In the genomic region with DNA sequence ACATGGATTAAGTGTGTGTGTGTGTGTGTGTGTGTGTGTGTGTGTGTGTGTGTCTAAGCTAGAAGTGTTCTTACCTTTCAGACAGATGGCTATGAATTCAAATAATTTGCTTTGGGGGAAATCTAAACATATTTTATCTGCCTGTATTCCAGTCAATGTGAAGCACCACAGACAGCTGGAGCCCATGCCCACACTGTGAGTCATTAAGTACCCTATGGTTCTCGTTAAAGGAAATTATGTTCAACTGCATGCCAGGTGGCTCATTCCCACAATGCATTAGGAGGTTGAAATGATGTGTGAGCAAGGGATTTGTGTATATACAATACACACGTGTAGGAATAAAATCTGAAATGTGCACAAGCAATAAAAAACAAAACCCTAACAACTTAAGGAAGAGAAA, we compare ENCODE assay signal across 19 mouse cellular contexts.
DNase-seq lines count a peak whose midpoint lies in the region; ATAC-seq and TF ChIP-seq lines count a peak whose summit lies in the region.
"Had no signal": no experiment of that assay in that cellular context is flagged by ENCODE, and none has a peak within 500 bp of the region (broad histone marks: within the 10 kb centered on the region; RNA-seq: fewer than 3 reads in every experiment).

No protein-coding gene starts in this region.

- TF ChIP-seq CTCF in cerebellum, adult 2 months (IDR thresholded peaks at IDR 0.05; ENCODE audit: borderline replicate concordance, insufficient read depth, low read depth, low read length), result no peak

- H3K36me3 ChIP-seq in neural tube, embryonic 15.5 days, result no peaks in the 10 kb centered on the region
- H3K36me3 ChIP-seq: embryonic facial prominence, embryonic 15.5 days; heart, embryonic 13.5 days; hindbrain, embryonic 15.5 days; limb, embryonic 15.5 days had no signal

- no peaks in the 10 kb centered on the region for H3K27me3 ChIP-seq in neural tube, embryonic 15.5 days (replicated peaks)
- H3K27me3 ChIP-seq in cerebellum, adult 2 months (ENCODE audit: control insufficient read depth, insufficient read depth, low read length), result no peaks in the 10 kb centered on the region
- H3K27me3 ChIP-seq: embryonic facial prominence, embryonic 15.5 days; hindbrain, embryonic 15.5 days; limb, embryonic 15.5 days had no signal

- ATAC-seq in neural tube, embryonic 15.5 days (ENCODE audit: low FRiP score), result peak; percentile 73; the same call in 1 of the 2 replicates

- TF ChIP-seq POLR2A in cerebellum, adult 2 months (IDR thresholded peaks at IDR 0.05; ENCODE audit: borderline replicate concordance, insufficient read depth, low read length), result no peak

- H3K9me3 ChIP-seq in neural tube, embryonic 15.5 days (replicated peaks), result peaks cover 4% of the 10 kb centered on the region; the same call in 1 of the 2 replicates
- H3K9me3 ChIP-seq: embryonic facial prominence, embryonic 15.5 days; hindbrain, embryonic 15.5 days; limb, embryonic 15.5 days had no signal

- peak; percentile 15 for DNase-seq in embryo, embryonic 10.5 days (ENCODE audit: low spot score)
- no peak for DNase-seq in embryo, embryonic 10 days (ENCODE audit: low spot score)
- DNase-seq in left cerebral cortex, postnatal 14 days (ENCODE audit: low spot score in 2 of 2), result peak; percentile 5 to 12
- DNase-seq in left cerebral cortex, adult 18-20 months (ENCODE audit: low spot score in 2 of 2), result no peak
- peak; percentile 32 to 58 for DNase-seq in layer of hippocampus, adult 8-10 months (ENCODE audit: low spot score in 2 of 2)
- DNase-seq in lung, postnatal 14 days, result no peak
- DNase-seq in cerebellum, adult 2 months, result no peak
- DNase-seq: cerebellum, adult 8-10 months; gastrocnemius, postnatal 36 days; lung, embryonic 14.5 days; retina, postnatal 1 day; thymus, adult 2 months had no signal

- H3K9ac ChIP-seq in neural tube, embryonic 15.5 days (replicated peaks), result no peak overlapping the region
- H3K9ac ChIP-seq: embryonic facial prominence, embryonic 15.5 days; heart, embryonic 13.5 days; hindbrain, embryonic 15.5 days; limb, embryonic 15.5 days; lung, embryonic 14.5 days had no signal

- WGBS in neural tube, embryonic 15.5 days, result 33% methylated on average over 2 of the region's 2 CpGs
- 24% methylated on average over 2 of the region's 2 CpGs for WGBS in cerebellum, adult 2 months

- no peak overlapping the region; the same call in 1 of the 2 replicates for H3K27ac ChIP-seq in neural tube, embryonic 15.5 days (replicated peaks)
- no peak overlapping the region for H3K27ac ChIP-seq in cerebellum, adult 2 months (ENCODE audit: insufficient read depth, low read length)
- H3K27ac ChIP-seq: embryonic facial prominence, embryonic 15.5 days; heart, embryonic 13.5 days; hindbrain, embryonic 15.5 days; kidney, postnatal 0 days; limb, embryonic 15.5 days had no signal

- H3K4me3 ChIP-seq in neural tube, embryonic 15.5 days (replicated peaks), result no peak overlapping the region
- H3K4me3 ChIP-seq in cerebellum, adult 2 months (replicated peaks; ENCODE audit: insufficient read depth, low read depth, low read length), result no peak overlapping the region
- H3K4me3 ChIP-seq: embryonic facial prominence, embryonic 15.5 days; heart, embryonic 13.5 days; hindbrain, embryonic 15.5 days; limb, embryonic 15.5 days; myocyte had no signal

- no peaks in the 10 kb centered on the region for H3K4me1 ChIP-seq in neural tube, embryonic 15.5 days
- H3K4me1 ChIP-seq in cerebellum, adult 2 months (ENCODE audit: control insufficient read depth, insufficient read depth, low read length), result no peaks in the 10 kb centered on the region
- H3K4me1 ChIP-seq: embryonic facial prominence, embryonic 15.5 days; hindbrain, embryonic 15.5 days; limb, embryonic 15.5 days had no signal

- intact Hi-C loops in left cerebral cortex, postnatal 14 days (cut with DNase I), result no loop called here

- no peak overlapping the region for H3K4me2 ChIP-seq in neural tube, embryonic 15.5 days
- H3K4me2 ChIP-seq: embryonic facial prominence, embryonic 15.5 days; heart, embryonic 13.5 days; hindbrain, embryonic 15.5 days; limb, embryonic 15.5 days; lung, embryonic 14.5 days had no signal

Comparison
In these comparisons a context has a peak if more than half of its experiments do, and no peak if none do; other contexts are left out.
1. DNase-seq: peak in embryo, embryonic 10.5 days (single experiment), left cerebral cortex, postnatal 14 days (2 of 2) and layer of hippocampus, adult 8-10 months (2 of 2); none in embryo, embryonic 10 days (single experiment), left cerebral cortex, adult 18-20 months (0 of 2), lung, postnatal 14 days (single experiment) and cerebellum, adult 2 months (0 of 2).